Mouse (Mus musculus) MEL (cell line): ENCODE results near the gene Pla2g1b. TPM values are rescaled to one million over a fixed set of nuclear protein-coding genes. Genes with fewer than 3 reads are reported as not detected.

Source experiments
- DNase-seq: peaks from one replicate; pipeline ENCODE4 v3.0.0; 2011; ENCODE audit warnings: low read depth, low spot score
- H3K27ac ChIP-seq: 2 replicates; pipeline ENCODE4 v1.5.1; 2012; ENCODE audit warnings: low read depth, mild to moderate bottlenecking, control low read depth, low read length, moderate library complexity; ENCODE audit not compliant: control insufficient read depth
- H3K27me3 ChIP-seq, 2 experiments: fragments of 150-350 bp in 1 of 2; sonication (generic) in 1 of 2; 2 replicates each; pipeline ENCODE4 v1.6.1; 2012; ENCODE audit warnings: low read length in 2 of 2, mild to moderate bottlenecking in 2 of 2, improper control_type of control experiment in 1 of 2, moderate library complexity in 1 of 2; ENCODE audit not compliant: insufficient read depth in 2 of 2, control insufficient read depth in 1 of 2
- H3K36me3 ChIP-seq, 2 experiments: 2 replicates each; pipeline ENCODE4 v1.6.1; 2012 to 2014; ENCODE audit warnings: low read length in 2 of 2, improper control_type of control experiment in 1 of 2, inconsistent platforms in 1 of 2, mild to moderate bottlenecking in 1 of 2; ENCODE audit not compliant: insufficient read depth in 2 of 2, control insufficient read depth in 1 of 2
- H3K4me1 ChIP-seq, 2 experiments: fragments of 150-350 bp in 1 of 2; sonication (generic) in 1 of 2; 2 replicates each; pipeline ENCODE4 v1.6.1; 2012; ENCODE audit warnings: low read length in 2 of 2, improper control_type of control experiment in 1 of 2, mild to moderate bottlenecking in 1 of 2; ENCODE audit not compliant: insufficient read depth in 2 of 2, control insufficient read depth in 1 of 2
- H3K4me3 ChIP-seq, 2 experiments: fragments of 150-350 bp in 1 of 2; sonication (generic) in 1 of 2; 2 replicates each; pipeline ENCODE4 v1.5.1; 2012; ENCODE audit warnings: low read depth in 2 of 2, low read length in 2 of 2, mild to moderate bottlenecking in 2 of 2, moderate library complexity in 2 of 2, control low read depth in 1 of 2, improper control_type of control experiment in 1 of 2; ENCODE audit not compliant: control insufficient read depth in 1 of 2, insufficient read depth in 1 of 2
- H3K79me2 ChIP-seq: 2 replicates; pipeline ENCODE4 v1.6.1; 2012; ENCODE audit warnings: mild to moderate bottlenecking, low read length, moderate library complexity; ENCODE audit not compliant: control insufficient read depth, poor library complexity, insufficient read depth
- H3K9ac ChIP-seq: 2 replicates; pipeline ENCODE4 v1.6.1; 2012; ENCODE audit warnings: low read depth, mild to moderate bottlenecking, control low read depth, low read length, moderate library complexity; ENCODE audit not compliant: control insufficient read depth, poor library complexity, severe bottlenecking
- H3K9me3 ChIP-seq: fragments of 150-350 bp; sonication (generic); replicated peaks from 2 replicates; pipeline ENCODE4 v1.6.1; 2012; ENCODE audit warnings: mild to moderate bottlenecking, low read length, improper control_type of control experiment, moderate library complexity; ENCODE audit not compliant: insufficient read depth
- BHLHE40 ChIP-seq: IDR thresholded peaks from 2 replicates; pipeline ENCODE4 v1.6.1; 2012; ENCODE audit warnings: low read depth, mild to moderate bottlenecking, inconsistent platforms, low read length, improper control_type of control experiment, borderline replicate concordance
- CHD1 ChIP-seq: IDR thresholded peaks from 2 replicates; pipeline ENCODE4 v1.6.1; 2012; ENCODE audit warnings: low read depth, mild to moderate bottlenecking, inconsistent platforms, low read length, improper control_type of control experiment
- CHD2 ChIP-seq: IDR thresholded peaks from 2 replicates; pipeline ENCODE4 v1.6.1; 2011; ENCODE audit warnings: low read length, improper control_type of control experiment
- CTCF ChIP-seq, 3 experiments: IDR thresholded peaks in 2 of 3; conservative IDR thresholded peaks in 1 of 3; 2 replicates each; pipeline ENCODE4 v1.5.1; 2011 to 2012; ENCODE audit warnings: low read length in 3 of 3, low read depth in 2 of 3, mild to moderate bottlenecking in 2 of 3, improper control_type of control experiment in 1 of 3, inconsistent platforms in 1 of 3, mixed read lengths in 1 of 3, moderate library complexity in 1 of 3; ENCODE audit not compliant: control insufficient read depth in 1 of 3, insufficient read depth in 1 of 3, poor library complexity in 1 of 3, severe bottlenecking in 1 of 3
- ETS1 ChIP-seq: IDR thresholded peaks from 2 replicates; pipeline ENCODE4 v1.6.1; 2012; ENCODE audit warnings: low read depth, mild to moderate bottlenecking, inconsistent platforms, low read length, improper control_type of control experiment, moderate library complexity
- GABPA ChIP-seq: IDR thresholded peaks from 2 replicates; pipeline ENCODE4 v1.6.1; 2012; ENCODE audit warnings: low read depth, mild to moderate bottlenecking, inconsistent platforms, low read length, improper control_type of control experiment, moderate library complexity
- GATA1 ChIP-seq: IDR thresholded peaks from 2 replicates; pipeline ENCODE4 v1.6.1; 2011; ENCODE audit warnings: low read depth, low read length, improper control_type of control experiment
- KAT2A ChIP-seq: conservative IDR thresholded peaks from 2 replicates; pipeline ENCODE4 v1.6.1; 2012; ENCODE audit warnings: low read depth, low read length, improper control_type of control experiment, inconsistent platforms
- MAFK ChIP-seq: IDR thresholded peaks from 2 replicates; pipeline ENCODE4 v1.6.1; 2011; ENCODE audit warnings: low read depth, mild to moderate bottlenecking, low read length, improper control_type of control experiment, borderline replicate concordance
- MAX ChIP-seq: IDR thresholded peaks from 2 replicates; pipeline ENCODE4 v1.6.1; 2011; ENCODE audit warnings: low read length, improper control_type of control experiment
- MAZ ChIP-seq: IDR thresholded peaks from 2 replicates; pipeline ENCODE4 v1.6.1; 2012; ENCODE audit warnings: low read depth, mild to moderate bottlenecking, inconsistent platforms, low read length, improper control_type of control experiment
- MEF2A ChIP-seq: IDR thresholded peaks from 2 replicates; pipeline ENCODE4 v1.6.1; 2014; ENCODE audit warnings: low read depth, mild to moderate bottlenecking, inconsistent platforms, low read length, improper control_type of control experiment; ENCODE audit not compliant: poor library complexity, insufficient replicate concordance, severe bottlenecking; ENCODE audit errors: extremely low read depth
- MXI1 ChIP-seq: IDR thresholded peaks from 2 replicates; pipeline ENCODE4 v1.6.1; 2011; ENCODE audit warnings: mild to moderate bottlenecking, low read depth, low read length, improper control_type of control experiment
- MYB ChIP-seq: IDR thresholded peaks from 2 replicates; pipeline ENCODE4 v1.6.1; 2011; ENCODE audit warnings: mild to moderate bottlenecking, low read depth, low read length, improper control_type of control experiment
- NELFE ChIP-seq: IDR thresholded peaks from 2 replicates; pipeline ENCODE4 v1.6.1; 2011; ENCODE audit warnings: low read depth, low read length, improper control_type of control experiment
- POLR2A ChIP-seq, 2 experiments: IDR thresholded peaks; 2 replicates each; pipeline ENCODE4 v1.6.1; 2011 to 2012; ENCODE audit warnings: low read length in 2 of 2, mild to moderate bottlenecking in 2 of 2, control low read depth in 1 of 2, improper control_type of control experiment in 1 of 2, low read depth in 1 of 2, moderate library complexity in 1 of 2; ENCODE audit not compliant: control insufficient read depth in 1 of 2, insufficient read depth in 1 of 2, poor library complexity in 1 of 2
- POLR2AphosphoS2 ChIP-seq: IDR thresholded peaks from 2 replicates; pipeline ENCODE4 v1.6.1; 2011; ENCODE audit warnings: low read length, improper control_type of control experiment
- POLR2AphosphoS5 ChIP-seq: IDR thresholded peaks from 2 replicates; pipeline ENCODE4 v1.6.1; 2012; ENCODE audit warnings: low read depth, borderline replicate concordance, mild to moderate bottlenecking, inconsistent platforms, low read length, moderate library complexity, mixed read lengths
- RAD21 ChIP-seq: IDR thresholded peaks from 2 replicates; pipeline ENCODE4 v1.6.1; 2011; ENCODE audit warnings: mild to moderate bottlenecking, low read depth, low read length, improper control_type of control experiment
- TCF12 ChIP-seq: IDR thresholded peaks from 2 replicates; pipeline ENCODE4 v1.6.1; 2014; ENCODE audit warnings: low read depth, mild to moderate bottlenecking, inconsistent platforms, low read length, improper control_type of control experiment, moderate library complexity
- UBTF ChIP-seq: IDR thresholded peaks from 2 replicates; pipeline ENCODE4 v1.6.1; 2012; ENCODE audit warnings: low read depth, mild to moderate bottlenecking, inconsistent platforms, low read length, improper control_type of control experiment, moderate library complexity, borderline replicate concordance; ENCODE audit not compliant: insufficient read depth
- USF1 ChIP-seq: IDR thresholded peaks from 2 replicates; pipeline ENCODE4 v1.6.1; 2014; ENCODE audit warnings: low read depth, mild to moderate bottlenecking, inconsistent platforms, low read length, improper control_type of control experiment, moderate library complexity
- USF2 ChIP-seq, 2 experiments: IDR thresholded peaks; 2 replicates each; pipeline ENCODE4 v1.6.1; 2011 to 2012; ENCODE audit warnings: improper control_type of control experiment in 2 of 2, low read length in 2 of 2, borderline replicate concordance in 1 of 2, inconsistent platforms in 1 of 2, low read depth in 1 of 2, mild to moderate bottlenecking in 1 of 2; ENCODE audit not compliant: insufficient read depth in 1 of 2
- ZMIZ1 ChIP-seq: IDR thresholded peaks from 2 replicates; pipeline ENCODE4 v1.6.1; 2012; ENCODE audit warnings: low read depth, mild to moderate bottlenecking, inconsistent platforms, low read length, improper control_type of control experiment, moderate library complexity
- polyA plus RNA-seq, 2 experiments: library from polyadenylated mRNA; stranded (reverse) in 1 of 2; unstranded in 1 of 2; fragments of >175 nt in 1 of 2; fragments of >200 nt in 1 of 2; gene quantifications; 2 replicates each; pipeline versions ENCODE4 v1.2.1 to v1.2.4; 2012; ENCODE audit warnings: low replicate concordance in 2 of 2, low read depth in 1 of 2; ENCODE audit not compliant: insufficient read length in 2 of 2, insufficient read depth in 1 of 2, missing spikeins in 1 of 2
- total RNA-seq: library from RNA; depleted of rRNA; stranded (reverse); fragments of 300-350 nt; gene quantifications from 2 replicates; pipeline ENCODE4 v1.2.3, GENCODE M21; 2012

The Pla2g1b gene
- total and polyA plus RNA-seq, 3 experiments = 0.58 to 6.6 TPM; not detected in 1

DNA sequence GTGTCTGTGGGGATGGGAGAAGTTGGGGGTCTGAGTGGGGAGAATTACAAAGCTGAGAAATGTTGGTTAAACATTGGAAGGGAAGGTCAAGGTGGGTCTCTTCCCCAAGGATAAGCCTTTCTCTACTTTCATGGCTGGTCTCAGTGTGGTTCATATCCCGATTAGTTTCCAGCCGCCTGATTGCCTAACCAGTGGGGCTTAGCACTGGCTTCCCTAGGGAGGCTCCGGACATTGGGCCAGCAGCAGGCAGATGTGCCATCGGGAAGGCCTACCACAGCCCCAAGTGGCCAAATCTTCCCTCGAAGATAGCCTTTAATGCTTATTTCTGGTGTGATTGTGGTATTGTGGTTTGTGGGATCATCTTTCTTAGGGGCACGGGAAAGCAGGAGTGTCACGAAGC, 46.3 kb downstream of the Pla2g1b start:
- Histone ChIP-seq H3K27ac (no peak overlapping the region), H3K36me3 (peaks cover 0 to 2% of the 10 kb centered on the region in 2 experiments; a peak in 1 of 4 replicates), H3K27me3 (no peaks in the 10 kb centered on the region), H3K9me3 (no peaks in the 10 kb centered on the region), H3K9ac (no peak overlapping the region), H3K4me3 (no peak overlapping the region), H3K4me1 (peaks cover 0 to 5% of the 10 kb centered on the region in 2 experiments; a peak in 1 of 4 replicates), H3K79me2 (peaks cover 13% of the 10 kb centered on the region)
- TF ChIP-seq MAFK (no peak), ETS1 (no peak), TCF12 (no peak), GABPA (no peak), CTCF (IDR thresholded peaks at IDR 0.05 in 2 of 3, conservative IDR thresholded peaks at IDR 0.05 in 1 of 3; ENCODE audit: control insufficient read depth in 1 of 3, insufficient read depth in 1 of 3, low read depth in 2 of 3, low read length in 3 of 3, poor library complexity in 1 of 3, severe bottlenecking in 1 of 3) (no peak), BHLHE40 (no peak)
- no peak for DNase-seq

DNA sequence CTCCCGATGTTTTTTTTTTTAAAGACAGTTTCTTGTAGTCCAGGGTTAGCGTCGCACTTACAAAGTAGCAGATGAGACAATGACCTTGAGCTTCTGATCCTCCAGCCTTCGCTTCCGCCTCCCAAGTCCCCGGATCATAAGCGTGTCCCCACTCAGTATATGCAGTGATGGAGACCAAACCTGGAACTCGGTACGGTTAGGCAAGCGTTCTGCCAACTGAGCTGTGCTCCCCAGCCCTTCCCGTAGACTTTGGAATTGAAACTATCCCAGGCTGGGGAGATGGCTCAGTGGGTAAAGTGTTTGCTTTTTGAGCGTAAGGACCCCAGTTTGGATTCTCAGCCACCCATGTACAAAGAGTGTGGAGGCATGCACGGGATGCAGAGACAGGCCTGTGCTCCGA, 47.2 kb downstream of the Pla2g1b start:
- no peaks in the 10 kb centered on the region for H3K4me1 ChIP-seq
- H3K27me3 ChIP-seq = no peaks in the 10 kb centered on the region
- H3K4me3 ChIP-seq = no peak overlapping the region
- no peak overlapping the region for H3K9ac ChIP-seq
- H3K9me3 ChIP-seq = no peaks in the 10 kb centered on the region
- DNase-seq = no peak
- H3K36me3 ChIP-seq = no peaks in the 10 kb centered on the region
- no peak overlapping the region for H3K27ac ChIP-seq
- no peak for TF ChIP-seq MEF2A
- TF ChIP-seq POLR2A (IDR thresholded peaks at IDR 0.05; ENCODE audit: control insufficient read depth in 1 of 2, insufficient read depth in 1 of 2, low read depth in 1 of 2, low read length in 2 of 2, poor library complexity in 1 of 2) = no peak
- TF ChIP-seq USF1 = no peak
- TF ChIP-seq CHD2 = no peak
- no peak for TF ChIP-seq NELFE
- no peak for TF ChIP-seq POLR2AphosphoS5
- TF ChIP-seq BHLHE40 = no peak
- no peak for TF ChIP-seq UBTF
- TF ChIP-seq CHD1 = no peak
- TF ChIP-seq, all 39 proteins: peak for 0
- H3K79me2 ChIP-seq = peaks cover 7% of the 10 kb centered on the region

DNA sequence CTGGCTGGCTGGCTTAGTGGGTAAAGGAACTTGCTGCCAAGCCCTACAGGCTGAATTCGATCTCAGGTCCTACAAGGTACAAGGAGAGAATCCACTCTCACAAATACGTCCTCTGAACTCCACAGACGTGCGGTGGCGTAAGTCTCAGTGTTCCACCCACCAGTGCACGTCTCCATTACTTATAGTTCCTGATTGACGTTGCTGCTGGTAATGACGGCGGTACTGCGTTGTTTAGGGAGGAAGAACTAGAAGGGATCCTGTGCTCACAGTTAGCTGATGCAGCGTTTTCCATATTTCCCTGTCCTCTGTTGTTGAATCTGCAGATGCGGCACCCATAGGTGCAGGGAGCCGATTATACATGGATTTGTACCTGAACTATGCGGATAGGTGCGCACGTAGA, 47.7 kb downstream of the Pla2g1b start:
- DNase-seq = no peak
- Histone ChIP-seq H3K4me3 (no peak overlapping the region), H3K9me3 (no peaks in the 10 kb centered on the region), H3K79me2 (peaks cover 6% of the 10 kb centered on the region), H3K27me3 (no peaks in the 10 kb centered on the region), H3K9ac (no peak overlapping the region), H3K4me1 (no peaks in the 10 kb centered on the region), H3K36me3 (no peaks in the 10 kb centered on the region), H3K27ac (no peak overlapping the region)
- TF ChIP-seq MXI1 (no peak), CTCF (IDR thresholded peaks at IDR 0.05 in 2 of 3, conservative IDR thresholded peaks at IDR 0.05 in 1 of 3; ENCODE audit: control insufficient read depth in 1 of 3, insufficient read depth in 1 of 3, low read depth in 2 of 3, low read length in 3 of 3, poor library complexity in 1 of 3, severe bottlenecking in 1 of 3) (no peak), TCF12 (no peak), USF2 (IDR thresholded peaks at IDR 0.05; ENCODE audit: borderline replicate concordance in 1 of 2, insufficient read depth in 1 of 2, low read depth in 1 of 2, low read length in 2 of 2) (no peak), MAZ (no peak), MAX (no peak), GATA1 (no peak), KAT2A (no peak), RAD21 (no peak), NELFE (no peak), POLR2AphosphoS2 (no peak), USF1 (no peak), GABPA (no peak), MYB (no peak), UBTF (no peak), ZMIZ1 (no peak)
